Mouse (Mus musculus): ENCODE data around the gene Cers6. TPM values are rescaled to one million over a fixed set of nuclear protein-coding genes. Genes with fewer than 3 reads are reported as not detected.

Cers6 gene
- total RNA-seq, 1 experiment from 2014 or later = 51.2 TPM

GRCm38 (mm10) chr2:68907721-68908463 lies 46.7 kb downstream of the Cers6 start:
- peak; percentile 97 for ATAC-seq (replicated peaks; ENCODE audit: insufficient number of reproducible peaks, low FRiP score, low TSS enrichment, poor library complexity, severe bottlenecking)

- no peak for ATAC-seq (replicated peaks; ENCODE audit: insufficient number of reproducible peaks, low FRiP score, low TSS enrichment, poor library complexity, severe bottlenecking)
Measured at GRCm38 (mm10) chr2:68910727-68911126, 49.5 kb downstream of the Cers6 start.

- ATAC-seq (replicated peaks; ENCODE audit: insufficient number of reproducible peaks, low FRiP score, low TSS enrichment, poor library complexity, severe bottlenecking) = no peak
Measured at GRCm38 (mm10) chr2:68911587-68912483, 50.6 kb downstream of the Cers6 start.

- ATAC-seq (replicated peaks; ENCODE audit: insufficient number of reproducible peaks, low FRiP score, low TSS enrichment, poor library complexity, severe bottlenecking) = 0 out of 2 replicates have a peak, but pooled peaks have one; percentile 43
Measured at GRCm38 (mm10) chr2:68915742-68916141, 54.5 kb downstream of the Cers6 start.

GRCm38 (mm10) chr2:68916299-68916698 lies 55.1 kb downstream of the Cers6 start:
- ATAC-seq (replicated peaks; ENCODE audit: insufficient number of reproducible peaks, low FRiP score, low TSS enrichment, poor library complexity, severe bottlenecking) = no peak

- ATAC-seq (replicated peaks; ENCODE audit: insufficient number of reproducible peaks, low FRiP score, low TSS enrichment, poor library complexity, severe bottlenecking) = no peak
Measured at GRCm38 (mm10) chr2:68917010-68917409, 55.8 kb downstream of the Cers6 start.

- ATAC-seq (replicated peaks; ENCODE audit: insufficient number of reproducible peaks, low FRiP score, low TSS enrichment, poor library complexity, severe bottlenecking) = no peak
Measured at GRCm38 (mm10) chr2:68917524-68917923, 56.3 kb downstream of the Cers6 start.

GRCm38 (mm10) chr2:68924344-68924743 lies 63.1 kb downstream of the Cers6 start:
- no peak for ATAC-seq (replicated peaks; ENCODE audit: insufficient number of reproducible peaks, low FRiP score, low TSS enrichment, poor library complexity, severe bottlenecking)

- ATAC-seq (replicated peaks; ENCODE audit: insufficient number of reproducible peaks, low FRiP score, low TSS enrichment, poor library complexity, severe bottlenecking) = no peak
Measured at GRCm38 (mm10) chr2:68925542-68925941, 64.3 kb downstream of the Cers6 start.

GRCm38 (mm10) chr2:68926913-68927790 lies 65.9 kb downstream of the Cers6 start:
- no peak for ATAC-seq (replicated peaks; ENCODE audit: insufficient number of reproducible peaks, low FRiP score, low TSS enrichment, poor library complexity, severe bottlenecking)

- ATAC-seq (replicated peaks; ENCODE audit: insufficient number of reproducible peaks, low FRiP score, low TSS enrichment, poor library complexity, severe bottlenecking) = no peak
Measured at GRCm38 (mm10) chr2:68932240-68932639, 71.0 kb downstream of the Cers6 start.

- ATAC-seq (replicated peaks; ENCODE audit: insufficient number of reproducible peaks, low FRiP score, low TSS enrichment, poor library complexity, severe bottlenecking) = no peak
Measured at GRCm38 (mm10) chr2:68932656-68933055, 71.4 kb downstream of the Cers6 start.

- no peak for ATAC-seq (replicated peaks; ENCODE audit: insufficient number of reproducible peaks, low FRiP score, low TSS enrichment, poor library complexity, severe bottlenecking)
Measured at GRCm38 (mm10) chr2:68934651-68935050, 73.4 kb downstream of the Cers6 start.

- ATAC-seq (replicated peaks; ENCODE audit: insufficient number of reproducible peaks, low FRiP score, low TSS enrichment, poor library complexity, severe bottlenecking) = no peak
Measured at GRCm38 (mm10) chr2:68935721-68936294, 74.6 kb downstream of the Cers6 start.

- ATAC-seq (replicated peaks; ENCODE audit: insufficient number of reproducible peaks, low FRiP score, low TSS enrichment, poor library complexity, severe bottlenecking) = no peak
Measured at GRCm38 (mm10) chr2:68936773-68937172, 75.5 kb downstream of the Cers6 start.

- no peak for ATAC-seq (replicated peaks; ENCODE audit: insufficient number of reproducible peaks, low FRiP score, low TSS enrichment, poor library complexity, severe bottlenecking)
Measured at GRCm38 (mm10) chr2:68937833-68938232, 76.6 kb downstream of the Cers6 start.

GRCm38 (mm10) chr2:68944898-68945297 lies 83.7 kb downstream of the Cers6 start:
- no peak for ATAC-seq (replicated peaks; ENCODE audit: insufficient number of reproducible peaks, low FRiP score, low TSS enrichment, poor library complexity, severe bottlenecking)

- no peak for ATAC-seq (replicated peaks; ENCODE audit: insufficient number of reproducible peaks, low FRiP score, low TSS enrichment, poor library complexity, severe bottlenecking)
Measured at GRCm38 (mm10) chr2:68945976-68946375, 84.7 kb downstream of the Cers6 start.

GRCm38 (mm10) chr2:68946819-68947218 lies 85.6 kb downstream of the Cers6 start:
- ATAC-seq (replicated peaks; ENCODE audit: insufficient number of reproducible peaks, low FRiP score, low TSS enrichment, poor library complexity, severe bottlenecking) = no peak

Data from monocyte, adult 5-6 weeks (primary cell).